22 mouse cellular contexts compared by ENCODE assay signal in genomic region chr2:124653161-124653560, GRCm38 (mm10).
DNase-seq lines count a peak whose midpoint lies in the region; ATAC-seq lines count a peak whose summit lies in the region.
"Had no signal": no experiment of that assay in that cellular context is flagged by ENCODE, and none has a peak within 500 bp of the region (broad histone marks: within the 10 kb centered on the region; RNA-seq: fewer than 3 reads in every experiment).

No protein-coding gene starts in this region.

- H3K9me3 ChIP-seq in hindbrain, embryonic 15.5 days = no peaks in the 10 kb centered on the region
- no peaks in the 10 kb centered on the region for H3K9me3 ChIP-seq in hindbrain, embryonic 11.5 days (ENCODE audit: control insufficient read depth, low read length)
- H3K9me3 ChIP-seq: heart, embryonic 10.5 days; limb, embryonic 10.5 days; midbrain, embryonic 10.5 days had no signal

- no peaks in the 10 kb centered on the region for H3K27me3 ChIP-seq in hindbrain, embryonic 15.5 days
- H3K27me3 ChIP-seq in hindbrain, embryonic 11.5 days (ENCODE audit: control insufficient read depth, insufficient read depth, low read length) = no peaks in the 10 kb centered on the region

- DNase-seq in hindbrain, embryonic 11.5 days (ENCODE audit: low spot score) = no peak
- peak; percentile 88 for DNase-seq in brain, adult 2 months (ENCODE audit: low read depth, low spot score)
- peak; percentile 63 for DNase-seq in cerebellum, adult 11 months
- peak; percentile 33 to 57 for DNase-seq in cerebellum, postnatal 14 days
- DNase-seq in thymus, adult 18-20 months = no peak
- DNase-seq: adrenal gland, postnatal 36 days; gastrocnemius, postnatal 14 days; heart, postnatal 10 days; kidney, adult 9 months; kidney, postnatal 36 days; lung, adult 2 months; lung, postnatal 4 days; spleen, adult 18-20 months had no signal

- no peak overlapping the region for H3K9ac ChIP-seq in hindbrain, embryonic 15.5 days
- H3K9ac ChIP-seq in hindbrain, embryonic 11.5 days (ENCODE audit: low read depth, low read length) = no peak overlapping the region

- H3K36me3 ChIP-seq in hindbrain, embryonic 15.5 days = peaks cover 9% of the 10 kb centered on the region
- 0 out of 2 replicates have a peak, but pooled peaks cover 3% of the 10 kb centered on the region for H3K36me3 ChIP-seq in hindbrain, embryonic 11.5 days (ENCODE audit: control insufficient read depth, insufficient read depth, low read length)
- H3K36me3 ChIP-seq: limb, embryonic 10.5 days had no signal

- H3K4me2 ChIP-seq in hindbrain, embryonic 15.5 days = no peak overlapping the region
- H3K4me2 ChIP-seq in hindbrain, embryonic 11.5 days (replicated peaks; ENCODE audit: low read depth, low read length) = no peak overlapping the region
- H3K4me2 ChIP-seq: liver, embryonic 11.5 days had no signal

- ATAC-seq in hindbrain, embryonic 15.5 days (ENCODE audit: low FRiP score, low read depth) = no peak
- ATAC-seq in hindbrain, embryonic 11.5 days (ENCODE audit: low FRiP score) = no peak
- no peak for ATAC-seq in CD4-positive, CD25-positive, alpha-beta regulatory T cell, adult 4 months
- ATAC-seq: inflammation-experienced regulatory T-cells, adult 6 months had no signal

- peak overlapping the region; percentile 41 for H3K27ac ChIP-seq in hindbrain, embryonic 15.5 days (replicated peaks)
- no peak overlapping the region for H3K27ac ChIP-seq in hindbrain, embryonic 11.5 days (ENCODE audit: low read depth, low read length)
- H3K27ac ChIP-seq: heart, embryonic 10.5 days; left cerebral cortex, adult 2 months; limb, embryonic 10.5 days; midbrain, embryonic 10.5 days had no signal

- no peak overlapping the region for H3K4me3 ChIP-seq in hindbrain, embryonic 15.5 days
- no peak overlapping the region for H3K4me3 ChIP-seq in hindbrain, embryonic 11.5 days (ENCODE audit: low read depth, low read length)
- H3K4me3 ChIP-seq: heart, embryonic 10.5 days; left cerebral cortex, adult 2 months; limb, embryonic 10.5 days; midbrain, embryonic 10.5 days; myocyte had no signal

- peaks cover 11% of the 10 kb centered on the region; the same call in 1 of the 2 replicates for H3K4me1 ChIP-seq in hindbrain, embryonic 15.5 days (replicated peaks)
- no peaks in the 10 kb centered on the region for H3K4me1 ChIP-seq in hindbrain, embryonic 11.5 days (replicated peaks; ENCODE audit: control insufficient read depth, insufficient read depth, low read length)
- H3K4me1 ChIP-seq: limb, embryonic 10.5 days had no signal

- WGBS in hindbrain, embryonic 15.5 days = 84% methylated on average over 7 of the region's 7 CpGs
- 96% methylated on average over 7 of the region's 7 CpGs for WGBS in hindbrain, embryonic 11.5 days

Comparison
In these comparisons a context has a peak if more than half of its experiments do, and no peak if none do; other contexts are left out.
1. DNase-seq: peak in brain, adult 2 months (single experiment), cerebellum, adult 11 months (single experiment) and cerebellum, postnatal 14 days (2 of 2); none in hindbrain, embryonic 11.5 days (single experiment) and thymus, adult 18-20 months (0 of 2).